Mouse (Mus musculus): ENCODE data around the gene Otop1.

The Otop1 gene

DNA sequence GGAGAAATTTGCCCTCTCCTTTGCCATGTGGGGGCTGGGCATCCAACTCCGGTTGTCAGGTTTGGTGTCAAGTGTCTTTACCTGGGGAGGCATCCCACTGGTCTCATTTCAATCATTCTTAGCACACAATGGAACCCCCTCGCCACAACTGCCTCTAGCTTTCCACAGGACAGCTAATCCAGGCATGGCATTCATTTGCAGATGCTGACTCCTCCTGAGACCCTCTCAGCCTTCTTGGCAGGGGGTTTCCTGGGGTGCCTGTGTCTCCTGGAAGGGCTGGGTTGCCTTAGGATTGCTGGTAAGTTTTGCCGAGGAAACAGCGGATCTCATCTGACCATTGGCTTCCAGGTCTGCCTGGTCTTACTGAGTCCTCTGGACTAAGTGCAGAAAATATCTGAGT, at the start of gene Otop1:
Gene Otop1 (plus strand): TSS at position 202 of the 400 bp plus-strand sequence.
- in situ Hi-C loops (cut with MseI, MboI), result no loop called here

DNA sequence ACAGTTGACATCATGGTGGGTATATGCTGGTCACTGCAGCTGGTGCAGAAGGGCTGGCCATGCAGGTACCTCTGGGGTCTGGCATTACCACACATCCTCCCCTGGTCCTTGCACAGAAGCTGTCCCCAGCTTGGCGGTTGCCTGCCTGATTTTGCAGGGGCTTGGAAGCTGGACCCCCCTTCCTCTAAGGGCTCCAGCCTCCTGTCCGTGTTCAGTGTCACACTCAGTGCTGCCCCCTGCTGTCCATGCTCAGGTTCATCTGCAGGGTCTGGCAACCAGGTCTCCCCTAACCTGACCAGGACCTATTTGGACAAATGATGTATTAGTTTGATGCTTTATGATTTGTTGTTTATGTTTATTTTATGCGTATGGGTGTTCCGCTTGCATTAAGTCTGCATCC, 40.4 kb upstream of the Otop1 start:
- in situ Hi-C loops (cut with MseI, MboI), result no loop called here

DNA sequence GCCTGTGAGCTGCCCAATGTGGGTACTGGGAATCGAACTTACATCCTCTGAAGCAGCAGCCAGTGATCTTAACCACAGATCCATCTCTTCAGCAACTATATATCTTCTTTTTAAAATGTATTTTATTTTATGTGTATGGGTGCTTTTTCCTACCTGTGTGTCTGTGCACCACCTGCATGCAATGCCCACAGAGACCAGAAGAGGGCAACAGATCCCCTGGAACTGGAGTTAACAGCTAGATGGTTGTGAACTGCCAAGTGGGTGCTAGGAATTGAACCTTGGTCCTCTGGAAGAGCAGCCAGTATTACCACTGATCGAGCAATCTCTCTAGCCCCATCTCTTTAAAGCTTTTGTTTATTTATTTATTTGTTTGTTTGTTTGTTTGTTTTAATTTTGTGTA, 39.1 kb upstream of the Otop1 start:
- in situ Hi-C loops (cut with MseI, MboI), result no loop called here

DNA sequence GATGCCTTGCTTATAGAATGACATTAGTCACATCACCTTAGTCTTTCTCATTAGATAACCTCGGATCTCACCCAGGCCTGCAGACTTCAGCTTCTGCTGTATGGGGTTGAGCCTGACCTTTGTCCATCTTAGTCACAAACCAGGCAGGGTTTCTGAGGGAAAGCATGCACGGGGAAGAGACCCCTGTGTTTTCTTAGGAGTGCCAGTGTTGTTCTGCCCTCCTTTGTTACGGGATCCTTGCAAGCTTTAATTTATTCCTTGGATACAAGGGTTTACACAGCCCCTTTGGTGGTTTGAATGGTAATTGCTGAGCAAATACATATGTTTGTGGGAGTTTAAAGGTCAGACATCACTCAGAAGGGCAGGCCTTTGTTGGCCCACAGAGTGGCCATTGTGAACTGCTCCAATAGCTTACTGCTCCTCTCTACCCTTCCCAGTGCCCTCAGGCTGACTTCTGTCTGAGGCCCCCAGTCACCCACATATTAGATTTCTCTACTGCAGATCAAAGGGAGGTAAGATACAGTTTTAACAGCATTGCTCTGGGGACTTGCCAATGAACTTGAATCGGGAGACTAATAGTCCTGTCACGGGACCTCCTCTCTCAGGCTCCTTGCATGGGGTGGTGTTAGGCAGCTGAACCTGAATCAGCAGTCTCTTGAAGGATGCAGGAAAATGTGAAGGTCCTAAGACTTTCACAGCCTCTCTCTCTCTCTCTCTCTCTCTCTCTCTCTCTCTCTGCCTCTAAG, 34.9 kb upstream of the Otop1 start:
- in situ Hi-C loops (cut with MseI, MboI), result no loop called here

DNA sequence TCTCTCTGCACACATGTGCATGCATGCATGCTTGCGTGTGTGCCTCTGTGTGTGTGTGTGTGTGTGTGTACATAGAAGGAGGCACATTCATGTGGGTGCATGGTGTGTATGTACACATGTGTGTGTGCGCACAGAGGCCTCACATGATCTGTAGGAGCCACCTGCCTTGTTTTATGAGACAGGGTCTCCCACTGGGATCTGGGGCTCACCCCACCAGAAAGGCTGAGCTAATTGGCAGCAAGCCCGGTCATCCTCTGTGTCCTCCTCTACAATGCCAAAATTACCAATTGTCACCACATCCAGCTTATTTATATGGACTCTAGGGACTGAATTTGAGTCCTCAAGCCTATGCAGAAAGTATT, 34.3 kb upstream of the Otop1 start:
- in situ Hi-C loops (cut with MseI, MboI), result no loop called here

DNA sequence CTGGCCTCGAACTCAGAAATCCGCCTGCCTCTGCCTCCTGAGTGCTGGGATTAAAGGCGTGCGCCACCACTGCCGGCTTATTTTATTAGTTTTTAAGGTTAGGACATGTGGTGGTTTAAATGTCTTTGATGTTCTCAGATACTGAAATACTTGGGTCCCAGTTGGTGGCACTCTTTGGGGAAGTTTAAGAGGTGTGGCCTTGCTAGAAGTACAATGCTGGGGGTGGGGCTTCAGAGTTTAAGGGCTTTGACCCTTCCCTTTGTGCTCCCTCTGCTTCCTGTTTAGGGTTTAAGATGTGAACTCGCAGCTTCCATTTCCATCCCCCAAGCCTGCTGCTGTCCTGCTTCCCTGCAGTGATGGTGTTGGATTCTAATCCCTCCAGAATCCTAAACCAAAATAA, 33.8 kb upstream of the Otop1 start:
- in situ Hi-C loops (cut with MseI, MboI), result no loop called here

DNA sequence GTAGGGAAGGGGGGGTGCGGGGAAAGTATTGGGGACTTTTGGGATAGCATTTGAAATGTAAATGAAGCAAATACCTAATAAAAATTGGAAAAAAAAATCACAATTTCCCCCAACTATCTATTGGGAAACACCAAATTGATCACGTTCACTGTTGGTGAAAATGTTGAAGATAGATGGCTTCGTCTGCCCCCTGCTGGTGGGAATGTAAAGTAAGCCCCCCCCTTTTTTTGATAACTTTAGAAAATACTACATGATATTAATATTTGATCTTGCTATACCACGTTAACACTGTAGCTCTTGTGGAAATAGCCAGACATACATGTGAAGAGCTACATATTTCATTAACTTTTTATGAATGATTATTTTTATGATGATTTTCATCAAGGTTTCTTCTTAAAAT, 20.6 kb upstream of the Otop1 start:
- in situ Hi-C loops (cut with MseI, MboI), result no loop called here

DNA sequence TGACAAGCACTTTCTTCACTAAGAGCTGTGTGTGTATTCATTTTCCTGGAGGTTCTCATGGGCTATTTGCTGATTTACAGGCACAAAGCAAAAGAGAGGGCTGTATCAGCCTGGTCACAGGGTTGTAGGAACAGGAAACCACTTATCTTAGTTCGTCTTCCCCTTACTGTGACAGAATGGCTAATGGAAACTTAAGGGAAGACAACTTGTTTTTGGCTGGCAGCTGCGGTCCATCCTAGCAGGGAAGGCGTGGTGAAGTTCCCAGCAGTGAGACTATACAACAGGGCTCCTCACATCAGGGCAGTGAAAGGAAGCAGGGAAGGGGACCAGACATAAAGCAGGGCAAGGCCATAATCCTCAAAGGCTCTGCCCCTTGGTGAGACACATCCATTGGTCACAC, 20.1 kb upstream of the Otop1 start:
- in situ Hi-C loops (cut with MseI, MboI), result no loop called here

DNA sequence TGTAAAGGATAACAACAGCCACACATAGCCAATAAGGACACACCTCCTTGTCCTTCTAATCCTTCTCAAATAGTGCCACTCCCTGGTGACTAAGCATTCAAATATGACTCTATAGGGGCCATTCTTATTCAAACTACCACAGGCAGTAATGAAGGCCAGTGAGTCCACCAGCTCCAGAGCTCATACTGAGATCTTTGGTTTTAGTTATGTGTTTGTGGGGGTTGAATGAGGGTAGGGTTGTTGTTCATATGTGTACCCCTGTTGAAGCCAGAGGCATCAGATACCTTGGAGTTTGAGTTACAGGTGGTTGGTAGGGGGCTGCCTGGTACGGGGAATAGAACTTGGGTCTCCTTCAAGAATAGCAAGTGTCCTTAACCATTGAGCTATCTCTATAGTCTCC, 19.2 kb upstream of the Otop1 start:
- in situ Hi-C loops (cut with MseI, MboI), result no loop called here

DNA sequence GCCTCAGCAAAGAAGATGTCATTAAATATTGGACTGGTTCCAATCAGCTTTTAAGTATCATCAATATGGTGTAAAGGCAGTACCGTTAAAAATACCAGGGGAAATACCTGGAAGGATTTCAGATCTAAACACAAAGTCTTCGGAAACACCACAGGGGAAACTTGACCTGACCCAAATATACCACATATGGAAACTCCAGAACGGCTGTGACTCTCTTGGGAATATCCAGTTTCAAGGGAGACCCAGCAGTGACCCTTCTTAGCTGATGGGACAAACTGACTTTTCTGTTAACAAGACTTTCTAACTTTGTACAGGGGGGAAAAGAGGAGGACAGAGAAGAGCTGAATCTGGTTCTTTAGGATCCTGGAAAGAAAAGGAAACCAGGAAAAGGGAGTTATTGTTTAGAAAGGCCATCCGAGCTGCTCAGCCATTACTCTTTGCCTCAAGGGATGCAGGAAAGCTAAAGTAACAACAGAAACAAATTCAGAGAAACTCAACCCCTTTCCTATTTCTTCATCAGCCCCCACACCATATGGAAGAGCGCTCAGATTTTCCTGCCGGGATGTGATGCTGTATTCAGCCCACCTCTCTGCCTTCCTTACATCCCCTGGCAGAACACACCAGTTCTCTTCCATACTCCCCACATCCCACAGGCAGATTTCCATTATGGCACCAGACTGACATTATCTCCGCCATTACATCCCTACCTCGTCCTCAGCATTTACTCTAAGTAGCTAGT, 17.6 kb upstream of the Otop1 start:
- in situ Hi-C loops (cut with MseI, MboI), result no loop called here

DNA sequence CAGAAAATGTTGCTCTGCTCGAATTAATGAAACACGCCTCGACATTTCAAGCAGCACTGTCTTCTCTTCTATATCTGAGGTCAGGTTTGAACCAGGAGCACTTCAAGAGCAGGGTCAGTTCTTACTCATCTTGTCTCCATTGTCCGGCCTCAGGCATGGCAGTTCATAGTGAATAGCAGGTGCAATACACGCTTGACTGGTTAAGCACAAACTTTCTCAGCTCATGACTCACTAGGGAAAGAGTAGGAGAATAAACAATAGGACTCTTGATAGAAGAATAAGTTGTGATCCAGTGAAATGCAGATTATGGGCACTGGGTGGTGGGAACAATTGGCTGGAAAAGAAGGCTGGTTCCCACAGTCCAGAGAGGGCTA, 17.0 kb upstream of the Otop1 start:
- in situ Hi-C loops (cut with MseI, MboI), result no loop called here

DNA sequence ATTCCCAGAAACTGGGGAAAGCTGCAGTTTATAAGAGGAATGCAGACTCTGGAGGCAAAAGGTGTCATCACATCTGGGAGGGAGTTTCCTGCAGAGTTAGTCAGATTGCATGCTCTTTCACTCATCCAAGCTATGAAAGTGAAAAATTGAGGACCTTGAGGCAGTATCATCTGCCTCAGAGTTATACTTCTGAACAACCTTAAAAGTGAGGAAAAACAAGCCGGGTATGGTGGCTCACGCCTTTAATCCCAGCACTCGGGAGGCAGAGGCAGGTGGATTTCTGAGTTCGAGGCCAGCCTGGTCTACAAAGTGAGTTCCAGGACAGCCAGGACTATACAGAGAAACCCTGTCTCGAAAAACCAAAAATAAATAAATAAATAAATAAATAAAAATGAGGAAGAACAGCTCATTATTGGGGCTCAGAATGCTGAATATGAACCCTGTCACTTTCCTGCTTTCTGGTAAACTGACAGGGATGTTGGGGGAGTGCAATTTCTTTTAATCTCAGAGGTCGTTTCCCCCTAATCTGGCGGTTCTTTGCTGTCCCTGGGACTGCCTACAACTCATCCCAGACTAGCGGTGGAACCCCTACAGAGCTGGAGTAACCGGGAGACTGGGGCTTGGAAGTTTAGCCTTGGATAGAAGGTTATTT, 16.2 kb upstream of the Otop1 start:
- in situ Hi-C loops (cut with MseI, MboI), result no loop called here

DNA sequence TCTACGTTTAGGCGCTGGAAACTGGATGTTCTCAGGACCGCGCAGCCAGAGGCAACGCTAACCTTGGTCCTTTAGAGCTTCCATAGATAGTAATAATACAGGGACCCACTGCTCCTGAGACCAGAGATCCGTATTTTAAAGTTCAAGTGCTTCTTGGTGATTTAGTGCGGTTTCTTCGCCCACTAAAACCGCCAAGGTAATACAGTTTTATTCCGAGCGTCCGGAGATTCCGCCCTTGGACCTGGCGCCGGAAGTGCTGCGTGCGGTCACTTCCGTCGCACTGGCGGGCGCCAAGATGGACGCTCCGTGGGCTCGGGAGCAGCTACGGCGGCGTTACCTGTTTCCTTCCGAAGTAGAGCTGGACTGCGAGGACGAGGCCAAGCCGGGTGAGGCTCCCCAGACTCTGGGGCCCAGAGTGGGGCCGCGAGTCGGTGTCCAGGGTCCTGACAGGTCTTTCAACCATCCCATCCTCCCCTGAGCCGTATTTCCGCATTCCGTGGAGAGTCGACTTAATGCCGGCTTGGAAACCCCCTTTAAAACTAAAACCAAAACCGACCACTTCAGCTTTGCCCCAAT, 15.6 kb upstream of the Otop1 start, which contains the start of gene Tmem128:
Gene Tmem128 (plus strand): TSS at position 79 of the 576 bp plus-strand sequence.
- in situ Hi-C loops (cut with MseI, MboI), result no loop called here

DNA sequence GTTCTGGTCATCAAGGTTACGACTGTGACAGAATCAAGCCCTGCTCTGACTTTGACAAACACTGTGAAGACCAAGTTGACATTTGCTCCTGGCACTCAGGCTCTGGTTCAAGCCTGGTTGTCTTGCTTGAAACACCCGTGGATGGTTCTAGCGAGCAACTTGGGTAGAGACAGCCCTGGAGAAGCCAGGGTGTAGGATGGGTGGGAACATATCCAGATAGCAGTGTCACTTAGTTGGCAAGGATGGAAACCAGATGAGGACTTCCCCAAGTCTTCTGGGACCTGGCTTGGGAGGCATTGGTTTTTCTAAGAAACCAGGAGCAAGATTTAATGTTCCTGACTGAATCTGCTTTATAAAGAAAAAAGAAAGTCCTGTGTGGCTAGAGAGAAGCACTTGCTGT, 4.8 kb upstream of the Otop1 start:
- in situ Hi-C loops (cut with MseI, MboI), result no loop called here

DNA sequence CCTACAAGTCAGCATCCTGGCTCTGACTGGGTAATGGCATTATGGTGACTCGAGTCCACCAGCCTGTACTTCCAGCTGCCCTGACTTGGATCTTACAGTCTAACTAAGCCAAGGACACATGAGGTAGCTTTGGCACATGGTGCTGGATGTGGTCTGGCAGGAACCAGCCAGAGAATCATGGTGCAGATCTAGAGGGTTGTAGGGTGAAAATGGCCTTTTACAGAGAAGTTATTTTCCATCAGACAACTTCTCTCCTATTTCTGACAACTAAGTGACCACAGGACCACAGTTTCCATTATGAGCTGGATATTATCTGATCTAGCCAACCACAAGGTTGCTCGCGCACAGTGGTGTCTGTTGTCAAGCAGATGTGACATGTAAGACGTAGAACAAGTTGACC, 1.9 kb upstream of the Otop1 start:
- in situ Hi-C loops (cut with MseI, MboI), result no loop called here

DNA sequence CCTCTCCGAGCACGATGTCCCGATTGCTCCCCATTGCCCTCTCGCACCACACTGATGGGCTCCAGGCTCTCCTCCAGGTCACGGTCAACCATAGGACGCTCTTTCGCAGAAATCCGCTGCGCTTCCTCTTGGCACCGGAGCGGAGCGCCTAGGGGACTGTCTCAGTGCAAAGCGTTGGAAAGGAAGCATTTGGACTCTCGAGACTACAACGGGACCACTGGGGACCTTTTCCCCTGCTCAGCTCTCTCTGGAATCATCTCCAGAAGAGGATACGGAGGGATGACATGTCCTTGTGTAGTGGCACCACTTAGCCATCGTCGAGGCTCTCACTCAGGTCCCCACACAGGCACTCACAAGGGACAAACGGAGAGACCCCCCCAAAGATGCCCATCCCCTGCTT, 679 bp downstream of the Otop1 start:
- in situ Hi-C loops (cut with MseI, MboI), result no loop called here

DNA sequence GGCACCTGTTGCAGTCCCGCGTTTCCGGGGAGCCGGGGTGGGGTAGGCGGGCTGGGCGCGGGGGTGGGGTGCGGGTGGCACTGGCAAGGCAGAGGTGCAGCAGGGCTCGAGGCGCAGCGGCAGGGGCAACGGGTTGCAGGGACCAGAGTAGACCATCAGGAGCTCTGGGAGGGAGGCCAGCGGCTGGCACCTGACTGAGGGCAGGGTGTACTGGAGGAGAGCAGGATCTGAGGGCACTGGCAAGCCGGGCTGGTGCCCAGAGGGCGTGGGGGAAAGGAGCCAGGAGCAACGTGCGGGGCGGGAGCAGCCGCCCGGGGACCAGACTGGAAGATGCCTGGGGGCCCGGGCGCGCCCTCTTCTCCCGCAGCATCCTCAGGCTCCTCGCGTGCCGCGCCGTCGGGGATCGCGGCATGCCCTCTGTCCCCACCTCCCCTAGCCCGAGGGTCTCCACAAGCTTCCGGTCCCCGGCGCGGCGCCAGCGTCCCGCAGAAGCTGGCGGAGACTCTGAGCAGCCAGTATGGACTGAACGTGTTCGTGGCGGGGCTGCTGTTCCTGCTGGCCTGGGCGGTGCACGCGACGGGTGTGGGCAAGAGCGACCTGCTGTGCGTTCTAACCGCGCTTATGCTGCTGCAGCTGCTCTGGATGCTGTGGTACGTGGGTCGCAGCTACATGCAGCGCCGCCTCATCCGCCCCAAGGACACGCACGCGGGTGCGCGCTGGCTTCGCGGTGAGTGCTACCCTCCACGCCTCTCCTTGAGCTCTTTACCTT, 1.5 kb downstream of the Otop1 start:
- in situ Hi-C loops (cut with MseI, MboI), result no loop called here

DNA sequence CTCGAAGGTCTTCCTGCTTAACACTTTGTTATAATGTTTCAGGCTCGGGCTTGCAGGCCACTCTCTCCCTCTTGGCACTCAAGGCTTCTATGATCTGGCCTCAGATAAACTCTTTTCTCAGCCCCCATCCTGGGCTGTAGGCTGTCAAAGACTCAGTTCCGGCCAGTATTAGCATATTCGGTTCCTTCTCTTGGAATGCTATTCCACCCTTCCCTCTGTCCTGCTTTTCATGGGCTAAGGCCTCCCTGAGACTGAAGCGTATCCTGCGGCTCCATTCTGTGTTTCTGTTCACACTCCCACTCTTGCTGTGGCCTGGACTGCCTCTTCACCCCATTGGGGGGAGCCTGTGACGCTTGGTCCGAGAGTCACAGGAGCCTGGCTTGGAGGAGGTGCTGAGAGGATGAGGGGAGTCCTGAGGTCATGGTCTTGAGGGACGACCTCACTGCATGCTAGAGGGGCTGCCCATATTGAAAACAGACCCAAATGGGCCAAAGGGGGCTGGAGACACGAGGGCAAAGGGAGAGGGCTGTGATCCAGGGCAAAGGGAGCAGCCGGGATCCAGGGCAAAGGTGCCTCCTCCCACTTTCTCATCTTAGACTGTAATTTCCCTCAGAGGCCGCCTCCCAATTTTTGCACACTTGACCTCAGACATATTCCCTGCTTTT, 2.3 kb downstream of the Otop1 start:
- in situ Hi-C loops (cut with MseI, MboI), result no loop called here

DNA sequence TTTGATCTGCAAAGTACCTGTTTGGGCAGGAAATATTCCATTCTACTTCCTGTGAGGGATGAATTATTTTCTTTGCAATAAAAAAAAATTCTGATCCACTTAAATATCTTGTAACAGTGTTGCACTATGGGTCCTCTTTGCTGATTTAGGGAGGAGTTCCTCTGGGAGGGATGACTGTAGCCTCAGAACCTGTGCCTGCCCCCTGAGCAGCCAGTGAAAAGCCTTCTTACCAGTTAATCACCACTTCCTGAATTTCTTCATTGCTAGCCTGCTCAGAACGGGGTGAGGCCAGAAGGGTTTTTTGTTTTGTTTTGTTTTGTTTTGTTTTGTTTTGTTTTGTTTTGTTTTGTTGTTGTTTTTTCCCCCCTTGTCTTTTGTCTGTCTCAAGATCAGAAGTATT, 4.3 kb downstream of the Otop1 start:
- in situ Hi-C loops (cut with MseI, MboI), result no loop called here

DNA sequence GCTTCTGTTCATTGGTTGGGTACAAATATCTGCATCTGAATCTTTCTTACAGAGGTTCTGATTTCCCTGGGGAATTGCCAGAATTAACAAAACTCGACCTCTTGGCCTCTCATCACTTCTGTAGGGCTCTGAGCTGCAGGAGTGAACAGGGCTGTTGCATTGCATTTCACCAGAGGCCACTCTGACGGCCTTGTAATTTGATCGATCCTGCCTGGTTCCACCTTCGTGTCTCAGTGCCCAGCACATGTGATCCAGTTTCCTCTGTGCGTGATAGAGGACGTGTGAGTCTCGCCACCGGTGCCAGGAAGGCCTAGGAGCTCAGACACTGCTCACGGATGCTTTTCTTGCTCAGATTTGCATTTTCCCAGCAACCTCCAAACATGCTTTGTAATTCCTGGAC, 10.0 kb downstream of the Otop1 start:
- in situ Hi-C loops (cut with MseI, MboI), result no loop called here

DNA sequence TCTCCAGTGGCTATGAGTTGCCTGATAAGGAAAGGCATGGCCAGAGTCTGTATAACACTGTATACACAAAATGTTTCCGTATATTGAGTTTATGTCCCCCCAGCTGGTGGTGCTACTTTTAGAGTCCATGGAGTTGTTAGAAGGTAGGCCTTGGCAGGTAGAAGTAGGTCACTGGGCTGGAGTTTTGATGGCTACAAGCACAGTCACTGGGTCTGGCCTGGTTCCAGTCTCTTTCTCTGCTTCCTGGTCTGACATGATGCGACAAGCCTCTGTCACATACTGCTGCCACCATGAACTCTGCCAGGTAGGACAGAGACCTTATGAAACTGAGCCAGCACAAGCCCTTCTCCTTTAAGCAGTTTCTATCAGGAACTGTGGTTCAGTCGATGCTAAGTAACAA, 12.7 kb downstream of the Otop1 start:
- in situ Hi-C loops (cut with MseI, MboI), result no loop called here
